Mouse (Mus musculus): ENCODE measurements around the gene Tenm4. TPM values are rescaled to one million over a fixed set of nuclear protein-coding genes. Genes with fewer than 3 reads are reported as not detected.

The Tenm4 gene
- polyA plus RNA-seq, 1 experiment: 1.0 TPM

- no peak for DNase-seq (ENCODE audit: low read depth, low spot score)
- 70% methylated on average over 4 of the region's 4 CpGs for WGBS
These were observed 601.9 kb downstream of the Tenm4 start for GRCm38 (mm10) chr7:96772966-96773365.

GRCm38 (mm10) chr7:96773585-96774225, 602.7 kb downstream of the Tenm4 start:
- WGBS: 92% methylated on average over 17 of the region's 17 CpGs
- no peak for DNase-seq (ENCODE audit: low read depth, low spot score)

- WGBS: 16% methylated on average over 6 of the region's 6 CpGs
- no peak for DNase-seq (ENCODE audit: low read depth, low spot score)
These were observed 604.0 kb downstream of the Tenm4 start for GRCm38 (mm10) chr7:96775080-96775486.

GRCm38 (mm10) chr7:96777938-96778600, 607.0 kb downstream of the Tenm4 start:
- DNase-seq (ENCODE audit: low read depth, low spot score): no peak
- WGBS: 32% methylated on average over 8 of the region's 8 CpGs

- WGBS: 34% methylated on average over 3 of the region's 3 CpGs
- no peak for DNase-seq (ENCODE audit: low read depth, low spot score)
These were observed 607.5 kb downstream of the Tenm4 start for GRCm38 (mm10) chr7:96778601-96778969.

GRCm38 (mm10) chr7:96780556-96780955, 609.5 kb downstream of the Tenm4 start:
- DNase-seq (ENCODE audit: low read depth, low spot score): no peak
- 81% methylated on average over 1 of the region's 1 CpGs for WGBS

GRCm38 (mm10) chr7:96781068-96781467, 610.0 kb downstream of the Tenm4 start:
- no peak for DNase-seq (ENCODE audit: low read depth, low spot score)
- 86% methylated on average over 6 of the region's 6 CpGs for WGBS

- no peak for DNase-seq (ENCODE audit: low read depth, low spot score)
- WGBS: 88% methylated on average over 4 of the region's 4 CpGs
These were observed 611.6 kb downstream of the Tenm4 start for GRCm38 (mm10) chr7:96782686-96783085.

GRCm38 (mm10) chr7:96785808-96786207, 614.8 kb downstream of the Tenm4 start:
- DNase-seq (ENCODE audit: low read depth, low spot score): no peak
- 69% methylated on average over 9 of the region's 9 CpGs for WGBS

- DNase-seq (ENCODE audit: low read depth, low spot score): no peak
- WGBS: 87% methylated on average over 5 of the region's 5 CpGs
These were observed 615.4 kb downstream of the Tenm4 start for GRCm38 (mm10) chr7:96786262-96787044.

GRCm38 (mm10) chr7:96788135-96788534, 617.1 kb downstream of the Tenm4 start:
- 77% methylated on average over 4 of the region's 4 CpGs for WGBS
- DNase-seq (ENCODE audit: low read depth, low spot score): no peak

GRCm38 (mm10) chr7:96790326-96790725, 619.3 kb downstream of the Tenm4 start:
- WGBS: 76% methylated on average over 2 of the region's 2 CpGs
- DNase-seq (ENCODE audit: low read depth, low spot score): no peak

- whole genome bisulfite sequencing: 83% methylated on average over 8 of the region's 8 CpGs
- DNase-seq (ENCODE audit: low read depth, low spot score): no peak
These were observed 621.6 kb downstream of the Tenm4 start for GRCm38 (mm10) chr7:96792456-96793229.

- WGBS: 15% methylated on average over 9 of the region's 9 CpGs
- DNase-seq (ENCODE audit: low read depth, low spot score): no peak
These were observed 625.1 kb downstream of the Tenm4 start for GRCm38 (mm10) chr7:96796033-96796741.

GRCm38 (mm10) chr7:96796788-96797485, 625.9 kb downstream of the Tenm4 start:
- WGBS: 42% methylated on average over 20 of the region's 20 CpGs
- DNase-seq (ENCODE audit: low read depth, low spot score): no peak

GRCm38 (mm10) chr7:96797716-96798332, 626.8 kb downstream of the Tenm4 start:
- WGBS: 23% methylated on average over 13 of the region's 13 CpGs
- no peak for DNase-seq (ENCODE audit: low read depth, low spot score)

GRCm38 (mm10) chr7:96799816-96800215, 628.8 kb downstream of the Tenm4 start:
- DNase-seq (ENCODE audit: low read depth, low spot score): no peak
- 76% methylated on average over 5 of the region's 5 CpGs for WGBS

GRCm38 (mm10) chr7:96801368-96801767, 630.3 kb downstream of the Tenm4 start:
- DNase-seq (ENCODE audit: low read depth, low spot score): no peak
- 53% methylated on average over 9 of the region's 9 CpGs for WGBS

Data from large intestine, adult 2 months (tissue).